Mouse (Mus musculus) heart, adult 2 months (tissue): Measurements from ENCODE around the gene Med21. TPM values are rescaled to one million over a fixed set of nuclear protein-coding genes. Genes with fewer than 3 reads are reported as not detected.
A peak's percentile ranks its signal among the peaks of the same experiment; 100 is the strongest.

Experiments used
- DNase-seq, 2 experiments: peaks; one replicate each; pipeline ENCODE4 v3.0.0; 2021
- H3K27ac ChIP-seq: fragments of 200-600 bp; 2 replicates; pipeline ENCODE4 v1.8.1; 2022
- H3K27me3 ChIP-seq: fragments of 200-500 bp; 2 replicates; pipeline ENCODE4 v1.6.1; 2012; ENCODE audit warnings: mild to moderate bottlenecking, low read length, inconsistent platforms, mixed read lengths; ENCODE audit not compliant: control insufficient read depth, insufficient read depth
- H3K36me3 ChIP-seq: fragments of 200-500 bp; 2 replicates; pipeline ENCODE4 v1.6.1; 2012; ENCODE audit warnings: low read length, inconsistent platforms; ENCODE audit not compliant: control insufficient read depth, insufficient read depth
- H3K4me1 ChIP-seq: fragments of 200-500 bp; 2 replicates; pipeline ENCODE4 v1.6.1; 2011; ENCODE audit warnings: low read length; ENCODE audit not compliant: control insufficient read depth, insufficient read depth
- H3K4me3 ChIP-seq: fragments of 200-600 bp; 2 replicates; pipeline ENCODE4 v1.8.1; 2022
- H3K79me2 ChIP-seq: fragments of 200-500 bp; replicated peaks from 2 replicates; pipeline ENCODE4 v1.6.1; 2012; ENCODE audit warnings: mild to moderate bottlenecking, inconsistent platforms, low read length, moderate library complexity, mixed read lengths; ENCODE audit not compliant: control insufficient read depth, insufficient read depth
- H3K9ac ChIP-seq: fragments of 200-500 bp; 2 replicates; pipeline ENCODE4 v1.6.1; 2012; ENCODE audit warnings: low read depth, mild to moderate bottlenecking, control low read depth, inconsistent platforms, low read length, mixed read lengths
- CTCF ChIP-seq: fragments of 200-600 bp; IDR thresholded peaks from 2 replicates; pipeline ENCODE4 v1.8.1; 2022; ENCODE audit warnings: antibody characterized with exemption, mild to moderate bottlenecking, moderate library complexity
- EP300 ChIP-seq: fragments of 200-500 bp; IDR thresholded peaks from 2 replicates; pipeline ENCODE4 v1.6.1; 2011; ENCODE audit warnings: low read depth, low read length, control low read depth; ENCODE audit not compliant: insufficient read depth
- POLR2A ChIP-seq: fragments of 200-500 bp; IDR thresholded peaks from 2 replicates; pipeline ENCODE4 v1.6.1; 2011; ENCODE audit warnings: mild to moderate bottlenecking, low read depth, low read length, control low read depth; ENCODE audit not compliant: insufficient read depth
- WGBS: fragments of 180-500 bp; shearing (Covaris S2); methylation state at CpG from one replicate; pipeline ENCODE4 v1.1.7; 2018; 5-methylcytosine and 5-hydroxymethylcytosine counted together
- intact Hi-C: fragments of 180-260 bp; cut with DNase I; formaldehyde crosslinking; loops from one replicate; pipeline ENCODE4 v1.15.1; 2025
- polyA plus RNA-seq: library from polyadenylated mRNA; depleted of rRNA; stranded (reverse); fragments of >200 nt; gene quantifications from 2 replicates; pipeline ENCODE4 v1.2.3, GENCODE M21; 2012
- total RNA-seq, 2 experiments: library from RNA; stranded (reverse); gene quantifications; 2 replicates each; pipeline ENCODE4 v1.2.3; 2021

Med21 gene
- total and polyA plus RNA-seq, 3 experiments = 39.4 to 50.5 (median 43.0) TPM

DNA sequence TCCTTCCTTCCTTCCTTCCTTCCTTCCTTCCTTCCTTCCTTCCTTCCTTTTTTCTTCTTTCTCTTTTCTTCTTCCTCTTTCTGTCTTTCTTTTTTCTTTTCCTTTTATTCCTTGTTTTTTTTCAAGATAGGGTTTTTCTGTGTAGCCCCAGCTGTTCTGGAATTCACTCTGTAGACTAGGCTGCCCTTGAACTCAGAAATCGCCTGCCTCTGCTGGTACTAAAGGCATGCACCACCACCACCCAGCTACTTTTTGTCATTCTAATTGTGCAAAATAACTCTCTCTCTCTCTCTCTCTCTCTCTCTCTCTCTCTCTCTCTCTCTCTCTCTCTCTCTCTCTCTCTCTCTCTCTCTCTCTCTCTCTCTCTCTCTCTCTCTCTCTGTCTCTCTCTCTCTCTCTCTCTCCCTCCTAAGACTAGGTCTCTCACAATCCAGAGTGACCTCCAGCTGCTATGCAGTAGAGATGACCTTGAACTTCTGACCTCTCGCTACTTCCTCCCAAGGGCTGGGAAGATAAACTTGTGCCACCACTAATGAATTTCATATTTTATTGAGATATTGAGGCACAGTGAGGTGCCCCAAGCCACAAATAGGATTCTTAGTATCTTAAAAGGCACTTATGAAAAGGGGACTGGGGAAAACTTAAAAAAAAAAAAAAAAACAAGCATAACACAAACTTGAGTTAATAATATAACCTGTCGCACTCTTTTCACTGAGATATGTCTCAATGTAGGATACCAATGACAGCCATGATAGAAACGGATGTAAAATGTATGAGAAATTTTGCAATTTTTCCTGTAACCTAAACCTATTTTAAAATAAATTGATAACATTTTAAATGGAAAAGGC, 7.4 kb upstream of the Med21 start:
- Histone ChIP-seq H3K36me3 (no peaks in the 10 kb centered on the region), H3K4me3 (no peak overlapping the region), H3K27me3 (no peaks in the 10 kb centered on the region), H3K79me2 (no peaks in the 10 kb centered on the region), H3K4me1 (peaks cover 5% of the 10 kb centered on the region), H3K9ac (no peak overlapping the region), H3K27ac (no peak overlapping the region)
- 40% methylated on average over 4 of the region's 4 CpGs for WGBS
- TF ChIP-seq CTCF = no peak
- TF ChIP-seq POLR2A = no peak
- no peak for TF ChIP-seq EP300
- intact Hi-C loops = no loop called here
- DNase-seq = no peak

DNA sequence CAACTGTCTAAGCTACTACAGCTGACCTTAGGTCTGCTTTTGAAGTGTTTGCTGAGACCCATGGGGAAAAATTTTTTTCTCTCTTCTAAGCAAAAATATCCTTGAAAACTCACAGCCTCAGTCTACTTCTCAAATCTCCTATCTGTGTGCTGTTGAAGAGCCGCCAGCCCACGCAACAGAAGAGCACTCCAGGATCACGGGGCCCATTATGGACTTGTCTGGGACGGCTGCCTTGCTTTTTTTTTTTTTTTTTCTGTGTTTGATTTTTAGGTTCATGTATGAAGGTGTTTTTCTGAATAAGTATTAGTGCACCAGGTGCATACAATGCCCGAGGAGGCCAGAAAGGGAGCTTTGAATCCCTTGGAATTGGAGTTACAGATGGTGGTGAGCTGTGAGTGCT, 5.9 kb upstream of the Med21 start:
- Histone ChIP-seq H3K4me1 (peaks cover 5% of the 10 kb centered on the region), H3K9ac (no peak overlapping the region), H3K36me3 (no peaks in the 10 kb centered on the region), H3K79me2 (no peaks in the 10 kb centered on the region), H3K4me3 (no peak overlapping the region), H3K27ac (no peak overlapping the region), H3K27me3 (no peaks in the 10 kb centered on the region)
- intact Hi-C loops = no loop called here
- 82% methylated on average over 5 of the region's 5 CpGs for WGBS
- no peak for DNase-seq
- no peak for TF ChIP-seq CTCF
- TF ChIP-seq EP300 = no peak
- no peak for TF ChIP-seq POLR2A

DNA sequence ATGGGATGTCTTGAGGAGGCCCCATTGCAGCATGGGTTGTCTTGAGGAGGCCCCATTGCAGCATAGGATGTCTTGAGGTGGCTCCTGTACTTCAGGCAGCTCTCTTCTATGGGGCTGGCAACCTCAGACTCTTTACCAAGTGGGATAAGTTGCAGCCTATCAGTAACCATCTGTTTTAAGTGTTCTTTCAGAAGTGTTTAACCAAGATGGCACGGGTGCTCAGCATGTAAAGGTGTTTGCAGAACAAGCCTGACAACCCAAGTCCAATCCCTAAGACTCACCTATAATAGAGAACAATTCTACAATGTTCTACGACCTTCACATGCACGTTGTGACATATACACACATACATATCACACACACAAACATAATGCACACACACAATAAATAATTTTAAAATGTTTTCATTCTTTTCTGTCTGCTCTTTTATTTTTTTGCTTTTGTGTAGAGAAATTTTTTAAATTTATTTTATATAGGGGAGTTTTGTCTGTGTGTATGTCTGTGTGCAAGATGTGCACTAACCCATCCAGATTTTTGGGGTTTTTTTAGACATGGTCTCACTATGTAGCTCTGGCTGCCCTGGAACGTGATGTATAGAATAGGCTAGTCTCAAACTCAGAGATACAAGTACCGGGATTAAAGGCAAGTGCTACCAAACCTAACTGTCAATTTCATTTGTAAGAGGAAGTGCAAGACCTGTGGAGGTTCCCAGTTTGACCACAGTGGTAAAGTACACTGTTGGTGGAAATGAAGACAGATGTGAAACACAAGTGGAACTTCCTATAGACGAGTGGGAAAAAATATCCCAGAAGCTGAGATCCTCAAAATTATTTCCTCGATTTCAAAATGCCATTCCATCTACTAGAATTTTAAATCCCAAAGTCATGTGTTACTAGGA, 2.0 kb upstream of the Med21 start:
- DNase-seq = no peak
- TF ChIP-seq EP300 (no peak), CTCF (no peak), POLR2A (no peak)
- Histone ChIP-seq H3K27ac (no peak overlapping the region), H3K4me1 (peaks cover 3% of the 10 kb centered on the region), H3K4me3 (no peak overlapping the region), H3K9ac (no peak overlapping the region), H3K27me3 (no peaks in the 10 kb centered on the region), H3K79me2 (no peaks in the 10 kb centered on the region), H3K36me3 (no peaks in the 10 kb centered on the region; the same call in 1 of the 2 replicates)
- 82% methylated on average over 7 of the region's 7 CpGs for WGBS
- intact Hi-C loops = loop anchor here (5.0 kb wide), 1 partner anchor 82 kb away; the partner anchor contains the start of gene Stk38l

DNA sequence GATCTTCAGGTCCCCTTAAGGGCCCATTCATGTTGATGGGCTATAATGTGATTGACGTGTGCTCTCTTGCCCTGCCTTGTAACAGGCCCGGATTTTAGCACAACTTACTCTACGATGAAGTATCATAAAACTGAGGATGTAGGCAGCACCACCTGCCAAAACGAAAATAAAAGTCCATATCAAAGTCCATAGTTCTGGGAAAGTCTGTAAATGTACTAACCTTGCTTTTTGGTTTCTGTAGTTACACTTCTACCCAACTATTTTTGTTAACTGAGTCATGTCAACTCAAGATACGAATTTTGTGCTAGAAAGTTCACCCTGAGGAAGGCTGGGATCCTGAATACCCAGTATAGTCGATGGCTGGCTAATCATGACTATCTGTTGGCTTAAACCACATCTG, 1.4 kb upstream of the Med21 start:
- Histone ChIP-seq H3K4me1 (peaks cover 3% of the 10 kb centered on the region), H3K4me3 (no peak overlapping the region), H3K27me3 (no peaks in the 10 kb centered on the region), H3K36me3 (no peaks in the 10 kb centered on the region; the same call in 1 of the 2 replicates), H3K27ac (no peak overlapping the region), H3K79me2 (no peaks in the 10 kb centered on the region), H3K9ac (no peak overlapping the region)
- 79% methylated on average over 6 of the region's 6 CpGs for WGBS
- no peak for DNase-seq
- intact Hi-C loops = loop anchor here (5.0 kb wide), 1 partner anchor 81 kb away; the partner anchor contains the start of gene Stk38l
- TF ChIP-seq POLR2A = no peak
- no peak for TF ChIP-seq EP300
- TF ChIP-seq CTCF = no peak

DNA sequence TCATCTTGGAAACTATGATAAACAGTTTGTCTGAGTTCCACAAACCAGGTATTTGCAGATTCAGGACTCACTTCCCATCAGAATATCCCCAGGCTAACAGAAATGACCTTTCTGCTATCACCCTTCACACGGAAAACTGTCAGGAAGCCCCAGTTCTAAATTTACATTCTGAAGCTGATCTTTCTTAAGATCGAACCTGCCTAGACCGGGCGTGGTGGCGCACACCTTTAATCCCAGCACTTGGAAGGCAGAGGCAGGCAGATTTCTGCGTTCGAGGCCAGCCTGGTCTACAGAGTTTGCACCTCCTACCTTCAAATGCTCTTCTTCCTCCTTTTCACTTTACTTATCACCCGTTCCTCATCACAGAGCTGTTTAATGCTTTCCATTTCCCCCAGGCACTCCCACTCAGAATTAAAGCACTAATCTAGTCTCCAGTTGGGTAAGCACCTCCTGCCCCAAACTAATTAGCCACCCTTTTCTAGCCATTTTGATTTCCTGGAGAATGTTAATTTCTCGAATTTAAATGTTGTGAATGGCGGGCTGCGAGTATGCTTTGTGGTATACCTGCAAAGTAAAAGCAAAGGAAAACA, 631 bp upstream of the Med21 start:
- Histone ChIP-seq H3K9ac (no peak overlapping the region), H3K79me2 (no peaks in the 10 kb centered on the region), H3K4me3 (peak overlapping the region; percentile 87), H3K36me3 (no peaks in the 10 kb centered on the region; the same call in 1 of the 2 replicates), H3K27me3 (no peaks in the 10 kb centered on the region), H3K27ac (peak overlapping the region; percentile 93), H3K4me1 (peaks cover 3% of the 10 kb centered on the region)
- 60% methylated on average over 11 of the region's 11 CpGs for WGBS
- intact Hi-C loops = loop anchor here (2.0 to 5.0 kb wide), 2 partner anchors 65 to 81 kb away; partner anchors contain the start of genes Fgfr1op2, Ints13 and Stk38l
- DNase-seq = no peak
- no peak for TF ChIP-seq POLR2A
- no peak for TF ChIP-seq CTCF
- TF ChIP-seq EP300 = no peak
